Mouse (Mus musculus) heart, postnatal 0 days (tissue): Measurements from ENCODE around the gene Hunk. TPM values are rescaled to one million over a fixed set of nuclear protein-coding genes. Genes with fewer than 3 reads are reported as not detected.
A peak's percentile ranks its signal among the peaks of the same experiment; 100 is the strongest.

ENCODE experiments used
- ATAC-seq: fragments of 200-750 bp; cut with Nextera tagmentation; 2 replicates; pipeline ENCODE4 v1.8.0; 2017; ENCODE audit warnings: low read depth, moderate number of reproducible peaks, moderate library complexity; ENCODE audit not compliant: insufficient read depth
- DNase-seq: peaks from one replicate; pipeline ENCODE4 v3.0.0-alpha.2; 2016; ENCODE audit warnings: low spot score
- H3K27ac ChIP-seq: fragments of 300-500 bp; sonication (generic); 2 replicates; pipeline ENCODE4 v1.5.1; 2014; ENCODE audit warnings: low read depth, mild to moderate bottlenecking
- H3K27me3 ChIP-seq: fragments of 300-500 bp; sonication (generic); 2 replicates; pipeline ENCODE4 v1.6.1; 2014; ENCODE audit warnings: low read length, mixed read lengths; ENCODE audit not compliant: control insufficient read depth, insufficient read depth
- H3K36me3 ChIP-seq: fragments of 300-500 bp; sonication (generic); replicated peaks from 2 replicates; pipeline ENCODE4 v1.6.1; 2014; ENCODE audit warnings: low read length, mixed read lengths; ENCODE audit not compliant: control insufficient read depth, insufficient read depth
- H3K4me1 ChIP-seq: fragments of 300-500 bp; sonication (generic); 2 replicates; pipeline ENCODE4 v1.6.1; 2014; ENCODE audit warnings: antibody characterized with exemption; ENCODE audit not compliant: control insufficient read depth, insufficient read depth
- H3K4me2 ChIP-seq: fragments of 300-500 bp; sonication (generic); 2 replicates; pipeline ENCODE4 v1.6.1; 2014; ENCODE audit warnings: low read depth, mild to moderate bottlenecking, low read length, moderate library complexity
- H3K4me3 ChIP-seq: fragments of 300-500 bp; sonication (generic); 2 replicates; pipeline ENCODE4 v1.5.1; 2014; ENCODE audit warnings: low read depth, low read length
- H3K9ac ChIP-seq: fragments of 300-500 bp; sonication (generic); replicated peaks from 2 replicates; pipeline ENCODE4 v1.6.1; 2014; ENCODE audit warnings: low read depth, low read length, mixed read lengths
- H3K9me3 ChIP-seq: fragments of 300-500 bp; sonication (generic); replicated peaks from 2 replicates; pipeline ENCODE4 v1.6.1; 2016; ENCODE audit warnings: low read length; ENCODE audit not compliant: control insufficient read depth
- CTCF ChIP-seq: IDR thresholded peaks from 2 replicates; pipeline ENCODE4 v1.5.1; 2016; ENCODE audit warnings: antibody characterized with exemption, control low read depth, low read depth
- EP300 ChIP-seq: IDR thresholded peaks from 2 replicates; pipeline ENCODE4 v1.6.1; 2016; ENCODE audit warnings: antibody characterized with exemption, low read depth
- WGBS: fragments of 180-500 bp; shearing (Covaris S2); extraction: QIAGEN DNeasy Blood & Tissue Kit; methylation state at CpG from one replicate; pipeline ENCODE4 v1.1.7; 2014; 5-methylcytosine and 5-hydroxymethylcytosine counted together
- polyA plus RNA-seq: library from polyadenylated mRNA; unstranded; fragments of >200 nt; fragmentation: Nextera tagmentation; extraction: Ambion mirVana; gene quantifications from 2 replicates; pipeline ENCODE4 v1.2.1, GENCODE M21; 2015
- total RNA-seq: library from RNA; depleted of rRNA; stranded (reverse); fragments of >200 nt; gene quantifications from 2 replicates; pipeline ENCODE4 v1.2.3, GENCODE M21; 2014; ENCODE audit warnings: low replicate concordance

Gene Hunk
- total and polyA plus RNA-seq, 2 experiments from 2014 or later = 1.6 to 3.3 TPM

DNA sequence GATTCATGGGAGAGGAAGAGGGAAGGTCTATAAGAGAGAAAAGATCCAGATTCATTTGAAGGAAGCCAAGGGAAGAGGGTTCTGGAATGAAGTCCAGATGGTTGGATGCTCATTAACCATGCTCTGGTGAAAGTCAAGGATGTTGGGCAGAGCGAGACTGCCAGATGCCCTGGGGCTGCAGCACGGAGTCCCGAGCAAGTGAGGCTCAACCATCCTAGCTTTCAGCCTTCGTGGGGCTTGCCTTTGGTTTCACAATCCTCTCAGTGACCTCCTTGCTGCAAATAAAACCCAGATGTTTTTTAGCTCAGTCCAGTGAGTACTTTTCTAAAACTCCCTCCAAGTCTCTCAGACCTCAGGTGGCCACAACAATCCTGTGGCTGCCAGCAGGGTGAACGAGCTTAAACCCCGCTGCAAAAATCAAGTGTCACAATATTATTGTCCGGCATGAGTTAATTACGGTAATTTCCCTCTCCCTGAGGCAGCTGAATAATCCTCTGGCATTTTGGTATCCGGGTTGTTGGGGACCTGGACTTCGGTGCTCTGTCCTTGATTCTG is 147.4 kb downstream of the Hunk start:
- H3K4me1 ChIP-seq = no peaks in the 10 kb centered on the region
- TF ChIP-seq EP300 (no peak), CTCF (no peak)
- no peak overlapping the region for H3K4me2 ChIP-seq
- ATAC-seq = no peak
- H3K27ac ChIP-seq = no peak overlapping the region
- no peaks in the 10 kb centered on the region for H3K27me3 ChIP-seq
- no peak overlapping the region for H3K9ac ChIP-seq
- no peak for DNase-seq
- H3K9me3 ChIP-seq = no peaks in the 10 kb centered on the region
- no peaks in the 10 kb centered on the region for H3K36me3 ChIP-seq
- no peak overlapping the region for H3K4me3 ChIP-seq
- WGBS = 74% methylated on average over 10 of the region's 10 CpGs

DNA sequence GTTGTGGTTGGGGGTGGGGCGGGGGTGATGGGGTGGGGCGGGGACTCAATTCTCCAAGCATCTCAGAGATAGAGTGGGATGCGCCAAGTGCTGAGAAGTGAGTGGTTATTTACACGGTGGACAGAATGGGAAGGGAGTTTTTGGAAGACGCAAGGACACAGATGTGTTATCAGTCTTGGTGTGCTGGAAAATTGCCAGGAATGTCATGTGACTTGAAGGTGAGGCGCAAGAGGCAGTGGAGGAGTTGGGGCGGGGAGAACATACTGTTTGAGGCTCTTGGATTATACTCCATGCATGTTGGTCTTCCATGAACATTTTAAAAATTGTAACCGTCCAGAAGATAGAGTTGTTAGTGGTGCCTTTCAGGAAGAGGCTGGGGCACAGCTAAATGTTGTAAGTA is 148.8 kb downstream of the Hunk start:
- no peak for DNase-seq
- no peak for ATAC-seq
- no peaks in the 10 kb centered on the region for H3K36me3 ChIP-seq
- H3K4me1 ChIP-seq = no peaks in the 10 kb centered on the region
- 62% methylated on average over 8 of the region's 8 CpGs for WGBS
- H3K9ac ChIP-seq = no peak overlapping the region
- no peaks in the 10 kb centered on the region for H3K27me3 ChIP-seq
- H3K4me3 ChIP-seq = no peak overlapping the region
- H3K27ac ChIP-seq = no peak overlapping the region
- TF ChIP-seq CTCF (no peak), EP300 (no peak)
- H3K9me3 ChIP-seq = no peaks in the 10 kb centered on the region
- H3K4me2 ChIP-seq = no peak overlapping the region

DNA sequence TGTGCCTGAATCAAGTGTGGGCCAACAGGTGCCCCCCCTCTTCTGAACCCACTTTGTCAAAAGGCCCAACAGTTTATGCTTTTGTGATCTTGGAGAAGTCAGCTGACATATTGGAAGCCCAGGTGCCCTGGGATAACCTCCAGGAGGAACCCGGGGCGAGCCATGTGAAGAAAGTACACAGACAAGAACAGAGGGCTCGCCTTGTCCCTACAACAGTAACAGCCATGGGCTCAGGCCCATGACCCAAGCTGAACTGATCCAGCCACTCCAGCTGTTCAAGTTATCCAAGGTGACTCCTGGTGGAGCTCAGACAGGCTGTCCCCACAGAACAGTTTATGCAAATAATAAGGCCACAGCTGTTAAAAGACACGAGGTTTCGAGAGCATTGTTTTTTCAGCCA is 153.1 kb downstream of the Hunk start:
- no peaks in the 10 kb centered on the region; the same call in 1 of the 2 replicates for H3K4me1 ChIP-seq
- 0 out of 2 replicates have a peak, but pooled peaks cover 3% of the 10 kb centered on the region for H3K27me3 ChIP-seq
- no peak overlapping the region for H3K27ac ChIP-seq
- no peak for ATAC-seq
- TF ChIP-seq CTCF (no peak), EP300 (no peak)
- no peak overlapping the region for H3K9ac ChIP-seq
- H3K9me3 ChIP-seq = no peaks in the 10 kb centered on the region
- H3K4me2 ChIP-seq = no peak overlapping the region
- no peak overlapping the region for H3K4me3 ChIP-seq
- WGBS = 75% methylated on average over 5 of the region's 5 CpGs
- H3K36me3 ChIP-seq = no peaks in the 10 kb centered on the region
- DNase-seq = no peak

DNA sequence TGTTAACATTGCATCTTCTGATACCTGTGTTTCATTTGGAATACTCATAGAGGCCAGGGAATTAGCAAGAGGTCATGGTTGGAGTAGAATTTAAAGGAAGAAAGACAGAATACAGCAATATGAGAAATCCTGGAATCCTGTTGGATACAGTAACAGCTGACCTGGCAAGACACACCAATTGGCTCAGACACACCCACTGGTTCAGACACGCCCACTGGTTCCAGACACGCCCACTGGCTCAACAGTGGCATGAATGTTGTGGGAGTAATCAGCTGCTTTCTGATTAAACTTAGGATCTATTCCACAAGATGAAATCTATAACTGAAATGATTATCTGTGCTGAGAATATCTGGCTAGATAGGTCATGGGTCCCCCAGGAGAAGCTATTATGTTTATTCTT is 155.4 kb downstream of the Hunk start:
- Histone ChIP-seq H3K4me3 (no peak overlapping the region), H3K9me3 (no peaks in the 10 kb centered on the region), H3K4me2 (no peak overlapping the region), H3K4me1 (no peaks in the 10 kb centered on the region; the same call in 1 of the 2 replicates), H3K36me3 (no peaks in the 10 kb centered on the region), H3K9ac (no peak overlapping the region), H3K27ac (no peak overlapping the region), H3K27me3 (0 out of 2 replicates have a peak, but pooled peaks cover 3% of the 10 kb centered on the region)
- TF ChIP-seq EP300 (no peak), CTCF (no peak)
- DNase-seq = no peak
- WGBS = 70% methylated on average over 2 of the region's 2 CpGs
- ATAC-seq = no peak

DNA sequence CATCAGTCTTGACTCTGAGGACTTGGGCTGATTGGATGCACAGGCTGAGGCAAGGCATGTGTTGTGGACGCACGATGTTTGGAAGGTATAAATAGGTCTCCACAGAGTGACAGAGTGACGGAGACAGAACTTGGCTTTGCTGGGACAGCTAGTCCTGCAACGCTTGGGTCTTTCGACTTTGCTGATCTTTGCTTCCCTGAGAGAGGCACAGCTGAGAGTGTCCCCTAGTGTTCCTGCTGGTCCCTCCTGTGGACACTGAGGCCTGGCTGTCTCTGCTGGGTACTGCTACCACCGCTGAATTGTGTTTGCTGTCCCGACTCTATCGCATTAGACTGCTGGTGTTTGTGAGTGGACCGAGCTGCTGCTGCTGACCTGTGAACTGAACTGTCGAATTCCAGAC is 156.6 kb downstream of the Hunk start:
- H3K9ac ChIP-seq = no peak overlapping the region
- H3K27me3 ChIP-seq = 0 out of 2 replicates have a peak, but pooled peaks cover 8% of the 10 kb centered on the region
- WGBS = 39% methylated on average over 10 of the region's 10 CpGs
- H3K4me3 ChIP-seq = no peak overlapping the region
- DNase-seq (no peak), ATAC-seq (no peak; the same call in 1 of the 2 replicates)
- H3K4me1 ChIP-seq = no peaks in the 10 kb centered on the region; the same call in 1 of the 2 replicates
- H3K27ac ChIP-seq = no peak overlapping the region
- H3K9me3 ChIP-seq = no peaks in the 10 kb centered on the region
- no peaks in the 10 kb centered on the region for H3K36me3 ChIP-seq
- TF ChIP-seq CTCF = peak; percentile 16
- no peak for TF ChIP-seq EP300
- H3K4me2 ChIP-seq = no peak overlapping the region

DNA sequence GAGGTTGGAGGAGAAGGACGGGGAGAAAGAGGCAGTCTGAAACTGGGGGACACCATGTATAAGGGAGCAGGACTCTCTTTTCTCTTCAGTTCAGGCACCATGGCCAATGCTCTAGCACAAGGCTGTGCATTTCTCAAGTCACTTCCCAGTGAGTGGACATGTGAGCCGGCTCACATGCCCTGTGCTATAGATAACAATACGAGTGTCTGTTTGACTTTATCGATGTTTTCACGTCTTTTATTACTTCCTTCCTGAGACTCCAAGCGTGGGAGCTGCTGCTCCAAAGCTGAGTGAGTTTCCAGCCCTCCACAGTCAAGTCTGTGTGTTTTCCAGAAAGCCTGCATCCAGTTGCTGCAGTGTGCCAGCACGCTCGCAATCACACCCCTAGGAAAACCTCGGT is 158.4 kb downstream of the Hunk start:
- 0 out of 2 replicates have a peak, but pooled peaks cover 8% of the 10 kb centered on the region for H3K27me3 ChIP-seq
- TF ChIP-seq CTCF (no peak), EP300 (no peak)
- no peaks in the 10 kb centered on the region; the same call in 1 of the 2 replicates for H3K4me1 ChIP-seq
- H3K4me3 ChIP-seq = no peak overlapping the region
- DNase-seq = no peak
- ATAC-seq = no peak
- H3K27ac ChIP-seq = no peak overlapping the region
- H3K9me3 ChIP-seq = no peaks in the 10 kb centered on the region
- H3K4me2 ChIP-seq = no peak overlapping the region
- no peak overlapping the region for H3K9ac ChIP-seq
- H3K36me3 ChIP-seq = no peaks in the 10 kb centered on the region
- WGBS = 33% methylated on average over 9 of the region's 9 CpGs
